Mouse (Mus musculus): ENCODE data around the gene Smox. TPM values are rescaled to one million over a fixed set of nuclear protein-coding genes. Genes with fewer than 3 reads are reported as not detected.
A peak's percentile ranks its signal among the peaks of the same experiment; 100 is the strongest.

The Smox gene
- polyA plus RNA-seq, 1 experiment: 22.2 TPM

DNA sequence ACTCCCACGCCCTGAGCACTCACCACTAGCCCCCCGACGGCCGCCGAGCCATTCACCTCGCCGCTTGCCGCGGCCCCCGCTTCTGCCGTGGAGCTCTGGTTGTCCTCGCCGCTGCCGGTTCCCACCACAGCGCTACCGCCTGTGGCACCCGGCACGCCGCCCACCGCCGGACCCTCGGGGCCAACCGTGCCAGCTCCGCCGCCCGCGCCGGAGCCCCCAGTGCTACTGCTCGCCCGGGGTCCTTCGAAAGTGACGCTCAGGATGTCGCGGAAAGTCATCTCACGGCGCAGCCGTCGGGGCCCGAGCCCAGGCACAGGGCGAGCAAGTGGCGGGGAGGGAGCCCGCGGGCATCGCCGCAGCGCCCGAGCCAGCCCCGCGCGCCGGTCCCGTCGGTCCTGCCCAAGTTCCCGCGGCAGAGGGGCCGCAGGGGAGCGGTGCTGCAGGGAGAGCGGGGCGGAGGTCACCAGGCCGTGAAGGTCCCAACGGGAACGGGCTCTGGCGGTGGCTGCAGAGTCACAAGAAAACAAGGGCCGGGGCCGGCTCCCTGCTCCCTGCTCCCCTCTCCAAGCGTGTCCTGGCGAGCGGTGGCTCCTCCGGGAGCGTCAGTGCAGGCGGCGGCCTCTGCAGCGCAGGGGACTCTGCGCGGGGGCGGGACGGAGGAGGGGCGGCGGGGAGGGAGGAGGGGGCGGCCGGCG lies 70.7 kb downstream of the Smox start, which contains the start of gene Adra1d:
Adra1d (minus strand) TSS at position 393 of the 695 bp plus-strand sequence.
- peak within 1 kb of the TSS; percentile 85 for H3K4me3 ChIP-seq (ENCODE audit: control insufficient read depth, low read depth, low read length)
- H3K27me3 ChIP-seq (ENCODE audit: control insufficient read depth, insufficient read depth, low read length): peaks cover 15% of the 10 kb centered on the region
- no peaks in the 10 kb centered on the region for H3K36me3 ChIP-seq (ENCODE audit: control insufficient read depth, insufficient read depth, low read length)
- no peak for TF ChIP-seq POLR2A (IDR thresholded peaks at IDR 0.05; ENCODE audit: control insufficient read depth, low read depth, low read length)
- TF ChIP-seq CTCF (IDR thresholded peaks at IDR 0.05; ENCODE audit: control insufficient read depth, insufficient read depth, insufficient replicate concordance, low read depth, low read length): no peak
- no peak within 1 kb of the TSS for H3K27ac ChIP-seq (ENCODE audit: control insufficient read depth, insufficient read depth, low read depth, low read length)
- H3K4me1 ChIP-seq (ENCODE audit: control insufficient read depth, insufficient read depth, low read length): peaks cover 13% of the 10 kb centered on the region

GRCm38 (mm10) chr2:131562586-131563122 lies 71.4 kb downstream of the Smox start:
- Histone ChIP-seq H3K4me1 (ENCODE audit: control insufficient read depth, insufficient read depth, low read length) (peaks cover 13% of the 10 kb centered on the region), H3K27ac (ENCODE audit: control insufficient read depth, insufficient read depth, low read depth, low read length) (no peak overlapping the region), H3K4me3 (ENCODE audit: control insufficient read depth, low read depth, low read length) (peak overlapping the region; percentile 85), H3K36me3 (ENCODE audit: control insufficient read depth, insufficient read depth, low read length) (no peaks in the 10 kb centered on the region), H3K27me3 (ENCODE audit: control insufficient read depth, insufficient read depth, low read length) (peaks cover 15% of the 10 kb centered on the region)
- TF ChIP-seq CTCF (IDR thresholded peaks at IDR 0.05; ENCODE audit: control insufficient read depth, insufficient read depth, insufficient replicate concordance, low read depth, low read length) (0 out of 2 replicates have a peak, but pooled peaks have one; percentile 20), POLR2A (IDR thresholded peaks at IDR 0.05; ENCODE audit: control insufficient read depth, low read depth, low read length) (no peak)

Other genes with a start within 250 kb of the Smox start
- gene Pank2, start 229.0 kb upstream of the Smox start, polyA plus RNA-seq (2012; rRNA removed): 19.7 and 20.8 TPM in 2 replicates
- gene Rnf24, start 138.6 kb upstream of the Smox start, polyA plus RNA-seq (2012; rRNA removed): 55.4 and 64.7 TPM in 2 replicates
- gene Adra1d, start 70.8 kb downstream of the Smox start, polyA plus RNA-seq (2012; rRNA removed): 3.8 and 4.3 TPM in 2 replicates